Mouse (Mus musculus) natural killer cell, adult 2 months (primary cell): ENCODE data around the gene Taar4.

Experiments used
- DNase-seq, 2 experiments: peaks; one replicate each; pipeline ENCODE4 v3.0.0; 2022; ENCODE audit warnings: low spot score in 2 of 2

Taar4 gene

GRCm38 (mm10) chr10:23960444-23960915 lies at the start of gene Taar4:
TSS of gene Taar4 (plus strand) at chr10:23960494.
- DNase-seq = no peak

DNA sequence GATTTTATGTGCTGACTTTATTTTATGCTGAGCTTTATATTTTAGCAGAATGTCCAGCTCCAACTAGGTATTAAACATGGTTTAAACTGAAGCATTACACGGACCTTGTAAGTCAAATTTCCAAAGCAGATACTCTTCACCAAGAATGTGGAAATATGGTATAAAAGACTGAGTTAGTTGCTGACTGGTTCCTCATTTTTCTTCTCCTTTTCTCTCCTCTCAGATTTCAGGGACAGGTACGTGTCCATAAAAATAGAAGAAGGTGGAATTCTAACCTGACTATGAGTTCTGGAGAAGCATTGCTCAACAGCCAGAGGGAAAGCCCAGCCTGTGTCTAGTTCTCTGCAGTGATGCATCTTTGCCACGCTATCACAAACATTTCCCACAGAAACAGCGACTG lies 40.2 kb upstream of the Taar4 start, which contains the start of gene Taar1:
Taar1 (plus strand) TSS at position 301 of the 400 bp plus-strand sequence.
- DNase-seq = no peak

- no peak for DNase-seq
Observed at GRCm38 (mm10) chr10:23922468-23922867, 37.8 kb upstream of the Taar4 start.

DNA sequence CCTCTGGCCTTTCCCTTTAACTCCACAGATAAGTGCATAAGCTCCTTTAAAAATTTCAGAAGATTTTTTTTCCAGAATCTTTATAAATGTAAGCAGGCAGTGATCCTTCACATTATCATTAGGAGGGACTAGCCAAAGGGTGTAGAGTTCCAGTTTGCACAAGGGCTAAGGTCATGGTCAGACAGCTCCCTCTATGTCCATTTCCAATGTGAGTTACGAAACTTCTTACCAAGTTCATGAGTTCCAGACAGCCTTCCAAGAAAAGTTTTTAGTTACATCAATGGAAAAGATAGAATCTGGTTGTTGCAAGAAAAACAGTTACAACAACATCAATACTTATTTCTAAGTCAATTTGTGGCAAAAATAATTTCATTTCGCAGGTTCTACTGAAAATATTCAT lies 36.4 kb upstream of the Taar4 start:
- no peak for DNase-seq

- DNase-seq = no peak
Observed at GRCm38 (mm10) chr10:23937613-23938012, 22.7 kb upstream of the Taar4 start.

DNA sequence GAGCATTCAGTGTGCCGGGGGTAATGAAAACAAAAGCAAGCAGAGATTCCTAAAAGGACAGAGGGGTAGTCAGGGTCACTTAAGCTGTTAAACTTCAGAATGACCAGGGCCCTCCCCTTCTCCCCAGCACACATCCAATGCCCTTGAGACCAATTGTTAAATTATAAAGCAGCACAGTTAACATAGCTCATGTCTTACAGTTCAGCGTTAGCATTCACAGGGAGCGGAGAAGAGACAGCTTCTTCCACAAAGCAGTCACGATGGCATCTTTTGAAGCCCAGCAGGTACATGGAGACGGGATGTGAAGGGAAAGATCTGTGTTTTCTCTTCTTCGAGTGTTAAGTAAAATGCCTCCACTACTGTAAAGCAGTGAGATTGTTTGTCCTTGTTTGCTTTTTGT lies 22.0 kb upstream of the Taar4 start, which contains the start of gene Taar2:
Taar2 (plus strand) TSS at position 261 of the 400 bp plus-strand sequence.
- DNase-seq = no peak

GRCm38 (mm10) chr10:23942465-23942864 lies 17.8 kb upstream of the Taar4 start:
- peak in 1 of 2 experiments; percentile 8 for DNase-seq

GRCm38 (mm10) chr10:23948026-23948425 lies 12.3 kb upstream of the Taar4 start:
- DNase-seq = no peak

- DNase-seq = no peak
Observed at GRCm38 (mm10) chr10:23949508-23950005, 10.7 kb upstream of the Taar4 start, which contains the start of gene Taar3. TSS of gene Taar3 (plus strand) at chr10:23949558.

GRCm38 (mm10) chr10:23951714-23952113 lies 8.6 kb upstream of the Taar4 start:
- no peak for DNase-seq

GRCm38 (mm10) chr10:23959071-23959470 lies 1.2 kb upstream of the Taar4 start:
- DNase-seq = no peak

- DNase-seq = no peak
Observed at GRCm38 (mm10) chr10:23963444-23963843, 3.1 kb downstream of the Taar4 start.

GRCm38 (mm10) chr10:23964921-23965610 lies 4.8 kb downstream of the Taar4 start:
- no peak for DNase-seq

DNA sequence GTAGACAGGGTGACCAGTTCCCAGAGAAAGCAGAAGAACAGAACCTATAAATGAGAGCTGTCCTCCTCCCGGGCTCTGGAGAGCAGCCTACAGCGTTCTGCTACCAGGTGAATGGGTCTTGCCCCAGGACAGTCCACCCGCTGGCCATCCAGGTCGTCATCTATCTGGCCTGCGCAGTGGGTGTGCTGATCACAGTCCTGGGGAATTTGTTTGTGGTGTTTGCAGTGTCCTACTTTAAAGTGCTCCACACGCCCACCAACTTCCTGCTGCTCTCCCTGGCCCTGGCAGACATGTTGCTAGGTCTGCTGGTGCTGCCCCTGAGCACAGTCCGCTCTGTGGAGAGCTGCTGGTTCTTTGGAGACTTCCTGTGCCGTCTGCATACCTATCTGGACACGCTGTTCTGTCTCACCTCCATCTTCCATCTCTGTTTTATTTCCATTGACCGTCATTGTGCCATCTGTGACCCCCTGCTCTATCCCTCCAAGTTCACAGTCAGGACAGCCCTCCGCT lies 10.4 kb downstream of the Taar4 start, which contains the start of gene Taar5:
Taar5 (plus strand) TSS at position 51 of the 510 bp plus-strand sequence.
- no peak for DNase-seq

DNA sequence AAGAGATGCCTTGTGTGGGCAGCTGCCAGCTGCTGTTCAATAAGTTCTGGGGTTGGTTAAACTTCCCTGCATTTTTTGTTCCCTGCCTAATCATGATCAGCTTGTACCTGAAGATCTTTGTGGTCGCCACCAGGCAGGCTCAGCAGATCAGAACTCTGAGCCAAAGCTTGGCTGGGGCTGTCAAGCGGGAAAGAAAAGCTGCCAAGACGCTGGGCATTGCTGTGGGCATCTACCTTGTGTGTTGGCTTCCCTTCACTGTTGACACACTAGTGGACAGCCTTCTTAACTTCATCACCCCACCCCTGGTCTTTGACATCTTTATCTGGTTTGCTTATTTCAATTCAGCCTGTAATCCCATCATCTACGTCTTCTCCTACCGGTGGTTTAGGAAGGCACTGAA lies 11.0 kb downstream of the Taar4 start:
- DNase-seq = no peak

DNA sequence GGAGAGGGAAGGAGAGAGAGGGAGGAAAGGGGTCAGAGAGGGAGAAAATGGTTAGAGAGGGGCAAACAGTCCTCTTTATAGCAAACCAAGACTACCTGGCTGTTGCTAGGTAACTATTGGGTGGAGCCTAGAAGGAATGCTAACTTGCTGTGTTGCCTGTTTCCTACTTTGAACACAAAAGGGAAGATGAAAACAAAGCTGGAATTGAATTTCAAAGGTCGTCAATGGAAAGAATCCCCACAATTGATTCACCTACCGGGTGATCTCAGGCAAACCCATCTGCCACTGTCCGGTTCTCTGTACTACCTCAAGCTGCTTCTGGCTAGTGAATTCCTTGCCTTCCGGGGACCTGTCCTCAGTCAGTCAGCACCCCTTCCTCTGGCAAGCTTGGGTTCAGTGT lies 17.7 kb downstream of the Taar4 start:
- DNase-seq = no peak

GRCm38 (mm10) chr10:23978901-23979705 lies 18.8 kb downstream of the Taar4 start:
- peak in 1 of 2 experiments; percentile 16 for DNase-seq

- no peak for DNase-seq
Observed at GRCm38 (mm10) chr10:23985546-23985945, 25.3 kb downstream of the Taar4 start, which contains the start of gene Taar6. TSS of gene Taar6 (minus strand) at chr10:23985646.

GRCm38 (mm10) chr10:23986419-23986818 lies 26.1 kb downstream of the Taar4 start:
- no peak for DNase-seq

DNA sequence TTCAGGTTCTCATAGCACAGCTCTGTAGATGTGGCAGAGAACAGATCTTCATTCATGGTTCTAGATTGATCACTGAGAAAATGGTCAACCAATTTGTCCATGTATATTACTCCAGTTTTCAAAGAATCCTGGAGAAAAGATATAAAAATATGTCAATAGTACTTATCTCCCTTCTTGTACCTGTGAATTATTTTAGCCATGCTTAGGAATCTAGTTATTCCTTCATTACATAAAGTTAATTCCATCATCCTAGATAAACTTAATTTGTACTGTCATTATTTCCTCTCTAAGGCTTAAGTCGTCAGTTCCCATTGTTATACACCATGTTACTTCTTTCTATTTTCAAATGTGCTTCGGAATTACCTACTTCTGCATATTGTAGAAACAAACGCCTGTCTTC lies 33.1 kb downstream of the Taar4 start, which contains the start of gene Taar7a:
Taar7a (minus strand) TSS at position 101 of the 400 bp plus-strand sequence.
- no peak for DNase-seq

- no peak for DNase-seq
Observed at GRCm38 (mm10) chr10:23999639-24000038, 39.3 kb downstream of the Taar4 start, which contains the start of gene Taar7b. TSS of gene Taar7b (plus strand) at chr10:23999939.

- DNase-seq = no peak
Observed at GRCm38 (mm10) chr10:24006442-24006841, 46.1 kb downstream of the Taar4 start.
